ENCODE assay signal across 8 mouse cellular contexts in genomic region chr11:59450230-59450771, GRCm38 (mm10). TPM values are rescaled to one million over a fixed set of nuclear protein-coding genes. Genes with fewer than 3 reads are reported as not detected.
DNase-seq lines count a peak whose midpoint lies in the region; ATAC-seq and TF ChIP-seq lines count a peak whose summit lies in the region.

No protein-coding gene starts in this region.

- WGBS in forebrain, postnatal 0 days = 2% methylated on average over 38 of the region's 38 CpGs
- WGBS in liver, embryonic 14.5 days (ENCODE audit: insufficient replicate concordance) = under 1% methylated on average over 38 of the region's 38 CpGs

- peak overlapping the region; percentile 60 for H3K4me3 ChIP-seq in forebrain, postnatal 0 days (ENCODE audit: low read depth, low read length)
- H3K4me3 ChIP-seq in liver, embryonic 14.5 days (ENCODE audit: insufficient read depth in 1 of 2, low read depth in 2 of 2, low read length in 2 of 2) = peak overlapping the region; percentile 76 to 83

- no peaks in the 10 kb centered on the region for H3K27me3 ChIP-seq in forebrain, postnatal 0 days (ENCODE audit: insufficient read depth, low read length)
- no peaks in the 10 kb centered on the region for H3K27me3 ChIP-seq in liver, embryonic 14.5 days (ENCODE audit: control insufficient read depth, insufficient read depth, low read length)

- peak; percentile 38 for ATAC-seq in frontal cortex, adult (ENCODE audit: low TSS enrichment)
- ATAC-seq in forebrain, postnatal 0 days = peak; percentile 68
- peak; percentile 71 for ATAC-seq in liver, embryonic 14.5 days (ENCODE audit: insufficient read depth)
- ATAC-seq in neutrophil, adult 5-6 weeks (ENCODE audit: extremely low read depth, insufficient number of reproducible peaks, low FRiP score, poor library complexity, severe bottlenecking) = peak; percentile 34; the same call in 1 of the 2 replicates

- H3K27ac ChIP-seq in forebrain, postnatal 0 days (ENCODE audit: low read depth, low read length) = peak overlapping the region; percentile 71
- H3K27ac ChIP-seq in liver, embryonic 14.5 days = peak overlapping the region; percentile 18

- H3K9me3 ChIP-seq in forebrain, postnatal 0 days (ENCODE audit: low read length) = no peaks in the 10 kb centered on the region
- no peaks in the 10 kb centered on the region for H3K9me3 ChIP-seq in liver, embryonic 14.5 days (ENCODE audit: control insufficient read depth, low read length)

- TF ChIP-seq EP300 in liver, embryonic 14.5 days (IDR thresholded peaks at IDR 0.05; ENCODE audit: low read depth) = no peak

- H3K4me1 ChIP-seq in forebrain, postnatal 0 days (ENCODE audit: insufficient read depth) = peaks cover 19% of the 10 kb centered on the region
- H3K4me1 ChIP-seq in liver, embryonic 14.5 days (replicated peaks; ENCODE audit: control insufficient read depth in 2 of 2, insufficient read depth in 2 of 2, low read length in 1 of 2) = peaks cover 5 to 17% of the 10 kb centered on the region in 2 experiments

- peak overlapping the region; percentile 86 for H3K4me2 ChIP-seq in forebrain, postnatal 0 days (ENCODE audit: low read depth)
- peak overlapping the region; percentile 87 for H3K4me2 ChIP-seq in liver, embryonic 14.5 days (ENCODE audit: low read depth)

- no peak; the same call in 1 of the 2 replicates for TF ChIP-seq CTCF in forebrain, postnatal 0 days (IDR thresholded peaks at IDR 0.05; ENCODE audit: low read depth)
- TF ChIP-seq CTCF in liver, embryonic 14.5 days (IDR thresholded peaks at IDR 0.05; ENCODE audit: low read depth) = peak; percentile 51; the same call in 1 of the 2 replicates

- H3K9ac ChIP-seq in forebrain, postnatal 0 days = peak overlapping the region; percentile 82
- H3K9ac ChIP-seq in liver, embryonic 14.5 days (replicated peaks) = peak overlapping the region; percentile 86

- DNase-seq in frontal cortex, postnatal 10 days (ENCODE audit: low spot score in 2 of 2) = no peak
- DNase-seq in spleen, postnatal 14 days (ENCODE audit: low spot score in 2 of 2) = peak; percentile 17 to 48
- no peak for DNase-seq in spleen, adult 18-20 months
- no peak for DNase-seq in forebrain, postnatal 0 days
- peak in 1 of 3 experiments; percentile 22 for DNase-seq in liver, embryonic 14.5 days (ENCODE audit: low read depth in 3 of 3, low spot score in 3 of 3)
- no peak for DNase-seq in yolk sac, embryonic 10.5 days (ENCODE audit: low spot score)

- peaks cover 21% of the 10 kb centered on the region for H3K36me3 ChIP-seq in forebrain, postnatal 0 days (ENCODE audit: insufficient read depth)
- peaks cover 12% of the 10 kb centered on the region for H3K36me3 ChIP-seq in liver, embryonic 14.5 days (replicated peaks; ENCODE audit: control insufficient read depth, insufficient read depth, low read depth)

RNA-seq across cellular contexts. Expression of gene Jmjd4, which starts 0.5 kb away (rescaled TPM):
- 26.5 and 27.7 TPM in 2 replicates for total RNA-seq in forebrain, postnatal 0 days (2014; rRNA removed)
- 14.2 and 17.0 TPM in 2 replicates for polyA plus RNA-seq in forebrain, postnatal 0 days (2015; fragmentation: Nextera tagmentation; extraction: Ambion mirVana)
- 2.5 and 3.2 TPM in 2 replicates for polyA plus RNA-seq in liver, embryonic 14.5 days (2012; rRNA removed)
- polyA plus RNA-seq in liver, embryonic 14.5 days (2014; fragmentation: Nextera tagmentation; extraction: Ambion mirVana) = 3.5 and 3.8 TPM in 2 replicates
- total RNA-seq in neutrophil, adult 5-6 weeks (2017) = 10.4 and 11.2 TPM in 2 replicates

RNA-seq across cellular contexts. Expression of gene Snap47, which starts 0.7 kb away (rescaled TPM):
- 369 and 373 TPM in 2 replicates for total RNA-seq in forebrain, postnatal 0 days (2014; rRNA removed)
- polyA plus RNA-seq in forebrain, postnatal 0 days (2015; fragmentation: Nextera tagmentation; extraction: Ambion mirVana) = 488 and 507 TPM in 2 replicates
- 11.2 and 12.4 TPM in 2 replicates for polyA plus RNA-seq in liver, embryonic 14.5 days (2012; rRNA removed)
- polyA plus RNA-seq in liver, embryonic 14.5 days (2014; fragmentation: Nextera tagmentation; extraction: Ambion mirVana) = 21.6 and 26.5 TPM in 2 replicates
- 6.3 and 6.9 TPM in 2 replicates for total RNA-seq in neutrophil, adult 5-6 weeks (2017)

RNA-seq across cellular contexts. Expression of gene Zfp867, which starts 22.0 kb away (rescaled TPM):
- total RNA-seq in forebrain, postnatal 0 days (2014; rRNA removed) = 14.1 and 14.2 TPM in 2 replicates
- polyA plus RNA-seq in forebrain, postnatal 0 days (2015; fragmentation: Nextera tagmentation; extraction: Ambion mirVana) = 5.6 and 7.5 TPM in 2 replicates
- polyA plus RNA-seq in liver, embryonic 14.5 days (2012; rRNA removed) = 0.38 and 0.51 TPM in 2 replicates
- 1.4 and 1.5 TPM in 2 replicates for polyA plus RNA-seq in liver, embryonic 14.5 days (2014; fragmentation: Nextera tagmentation; extraction: Ambion mirVana)
- 2.7 and 4.4 TPM in 2 replicates for total RNA-seq in neutrophil, adult 5-6 weeks (2017)

Comparison
In these comparisons a context has a peak if more than half of its experiments do, and no peak if none do; other contexts are left out.
1. DNase-seq: peak in spleen, postnatal 14 days (2 of 2); none in frontal cortex, postnatal 10 days (0 of 2), spleen, adult 18-20 months (0 of 2), forebrain, postnatal 0 days (single experiment) and yolk sac, embryonic 10.5 days (single experiment).
2. RNA of gene Snap47, which starts 0.7 kb away (total RNA-seq): 369 to 373 TPM in forebrain, postnatal 0 days; 6.3 to 6.9 TPM in neutrophil, adult 5-6 weeks; every median in the first group is over 10 times any median in the second.
3. Peak in every context shown above with its lines, with median percentiles within 50 percentile points of each other: ATAC-seq.